Mouse (Mus musculus): ENCODE data around the gene Rab43. TPM values are rescaled to one million over a fixed set of nuclear protein-coding genes. Genes with fewer than 3 reads are reported as not detected.
A peak's percentile ranks its signal among the peaks of the same experiment; 100 is the strongest.

The Rab43 gene
- polyA plus RNA-seq, 1 experiment from 2014 or later = 11.7 TPM

- Histone ChIP-seq H3K4me1 (replicated peaks; ENCODE audit: control insufficient read depth, insufficient read depth, low read length) (peaks cover 10% of the 10 kb centered on the region), H3K9ac (ENCODE audit: low read length) (no peak overlapping the region)
- WGBS = 85% methylated on average over 1 of the region's 1 CpGs
Measured at GRCm38 (mm10) chr6:87812656-87813055, 692 bp upstream of the Rab43 start.

DNA sequence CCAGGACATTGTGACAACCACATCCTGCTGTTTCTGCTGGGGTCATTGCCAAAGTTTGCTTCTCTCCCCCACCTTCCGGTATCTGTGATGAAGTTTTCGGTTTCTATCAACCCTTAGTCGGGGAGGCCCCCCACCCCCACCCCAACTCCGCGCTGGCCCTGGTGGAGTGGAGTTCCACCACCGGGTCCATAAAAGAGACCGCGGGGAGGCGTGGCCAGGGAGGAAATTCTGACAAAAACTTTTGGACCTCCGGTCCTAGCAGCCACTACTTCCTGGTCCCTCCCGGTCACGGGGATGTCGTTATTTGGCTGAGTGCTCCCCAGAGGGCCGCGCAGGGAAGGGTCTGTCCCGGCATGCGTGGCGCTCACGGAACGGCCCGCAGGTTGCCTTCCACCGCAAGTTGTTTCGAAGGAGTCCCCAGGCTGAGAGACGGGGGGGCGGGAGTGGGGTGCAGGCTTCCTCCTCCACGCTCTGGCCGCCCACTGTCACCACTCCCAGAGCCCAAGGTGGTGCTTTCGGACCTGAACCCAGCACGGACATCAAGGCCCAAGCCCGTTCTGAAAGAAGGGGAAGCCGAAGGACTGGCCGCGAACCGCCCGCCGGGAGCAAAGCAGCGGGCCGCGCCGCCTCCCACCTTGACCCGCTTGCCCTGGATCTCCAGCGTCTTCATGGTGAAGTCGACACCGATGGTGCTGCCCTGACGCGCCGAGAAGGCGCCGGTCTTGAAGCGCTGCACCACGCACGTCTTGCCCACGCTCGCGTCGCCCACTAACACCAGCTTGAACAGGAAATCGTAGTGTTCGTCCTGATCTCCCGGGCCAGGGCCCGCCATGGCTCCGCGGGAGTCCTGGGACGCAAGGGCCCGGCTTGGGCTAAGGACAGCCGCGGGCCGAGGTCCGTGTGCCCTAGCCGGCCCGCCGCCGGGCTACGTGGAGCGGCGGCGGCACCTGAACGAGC lies 973 bp downstream of the Rab43 start:
- H3K27me3 ChIP-seq (replicated peaks; ENCODE audit: control insufficient read depth, insufficient read depth, low read length) = no peaks in the 10 kb centered on the region
- peak overlapping the region; percentile 90 for H3K4me2 ChIP-seq (ENCODE audit: low read length)
- peak; percentile 84 for DNase-seq (ENCODE audit: low spot score)
- H3K27ac ChIP-seq (ENCODE audit: low read depth) = peak overlapping the region; percentile 80
- H3K9ac ChIP-seq (ENCODE audit: low read length) = peak overlapping the region; percentile 71
- under 1% methylated on average over 77 of the region's 77 CpGs for WGBS
- peaks cover 13% of the 10 kb centered on the region for H3K4me1 ChIP-seq (replicated peaks; ENCODE audit: control insufficient read depth, insufficient read depth, low read length)
- peak; percentile 75 for ATAC-seq (replicated peaks; ENCODE audit: low FRiP score, low TSS enrichment, low read depth)
- peak overlapping the region; percentile 84 for H3K4me3 ChIP-seq (ENCODE audit: low read depth, low read length)
- H3K36me3 ChIP-seq (ENCODE audit: control insufficient read depth, insufficient read depth, low read length) = peaks cover 10% of the 10 kb centered on the region
- no peaks in the 10 kb centered on the region for H3K9me3 ChIP-seq (ENCODE audit: control insufficient read depth, low read length)

More at GRCm38 (mm10) chr6:87812656-87813055, 692 bp upstream of the Rab43 start:
- Histone ChIP-seq H3K4me2 (ENCODE audit: low read length) (peak overlapping the region; percentile 90), H3K27ac (ENCODE audit: low read depth) (no peak overlapping the region), H3K9me3 (ENCODE audit: control insufficient read depth, low read length) (no peaks in the 10 kb centered on the region), H3K4me3 (ENCODE audit: low read depth, low read length) (peak overlapping the region; percentile 84; the same call in 1 of the 2 replicates), H3K36me3 (ENCODE audit: control insufficient read depth, insufficient read depth, low read length) (peaks cover 27% of the 10 kb centered on the region), H3K27me3 (replicated peaks; ENCODE audit: control insufficient read depth, insufficient read depth, low read length) (no peaks in the 10 kb centered on the region)
- ATAC-seq (replicated peaks; ENCODE audit: low FRiP score, low TSS enrichment, low read depth) = no peak
- no peak for DNase-seq (ENCODE audit: low spot score)

- DNase-seq (ENCODE audit: low spot score) (no peak), ATAC-seq (replicated peaks; ENCODE audit: low FRiP score, low TSS enrichment, low read depth) (no peak)
- H3K27me3 ChIP-seq (replicated peaks; ENCODE audit: control insufficient read depth, insufficient read depth, low read length) = no peaks in the 10 kb centered on the region
- H3K4me2 ChIP-seq (ENCODE audit: low read length) = peak overlapping the region; percentile 90
- WGBS = 42% methylated on average over 6 of the region's 6 CpGs
- H3K4me1 ChIP-seq (replicated peaks; ENCODE audit: control insufficient read depth, insufficient read depth, low read length) = peaks cover 13% of the 10 kb centered on the region
- no peak overlapping the region for H3K27ac ChIP-seq (ENCODE audit: low read depth)
- no peak overlapping the region; the same call in 1 of the 2 replicates for H3K9ac ChIP-seq (ENCODE audit: low read length)
- H3K36me3 ChIP-seq (ENCODE audit: control insufficient read depth, insufficient read depth, low read length) = peaks cover 6% of the 10 kb centered on the region; the same call in 1 of the 2 replicates
- peak overlapping the region; percentile 84 for H3K4me3 ChIP-seq (ENCODE audit: low read depth, low read length)
- no peaks in the 10 kb centered on the region for H3K9me3 ChIP-seq (ENCODE audit: control insufficient read depth, low read length)
Measured at GRCm38 (mm10) chr6:87810311-87810710, 1.7 kb downstream of the Rab43 start.

DNA sequence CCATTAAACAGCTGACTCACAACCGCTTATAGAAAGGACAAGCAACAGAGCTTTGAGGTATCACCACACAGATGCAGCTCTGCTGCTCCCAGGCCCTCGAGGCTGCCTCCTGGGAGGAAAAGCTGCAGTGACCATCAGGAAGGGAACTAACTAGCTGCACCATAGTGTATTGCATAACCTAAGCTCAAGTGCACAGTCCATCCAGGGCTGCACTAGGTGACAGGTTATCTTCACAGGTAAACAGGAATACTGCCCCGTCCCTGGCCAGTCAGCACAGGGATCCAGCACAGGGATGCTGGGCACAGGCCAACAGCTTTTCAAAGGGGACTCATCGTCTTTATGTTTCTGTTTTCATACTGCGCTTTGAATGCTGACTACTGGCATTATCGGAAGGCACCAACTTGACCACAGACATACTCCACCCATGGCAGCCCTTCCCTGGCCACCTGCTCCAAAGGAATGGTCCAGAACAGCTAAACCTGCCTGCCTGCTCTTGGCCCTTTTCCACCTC lies 2.3 kb downstream of the Rab43 start:
- H3K4me3 ChIP-seq (ENCODE audit: low read depth, low read length) = no peak overlapping the region
- no peak for DNase-seq (ENCODE audit: low spot score)

DNA sequence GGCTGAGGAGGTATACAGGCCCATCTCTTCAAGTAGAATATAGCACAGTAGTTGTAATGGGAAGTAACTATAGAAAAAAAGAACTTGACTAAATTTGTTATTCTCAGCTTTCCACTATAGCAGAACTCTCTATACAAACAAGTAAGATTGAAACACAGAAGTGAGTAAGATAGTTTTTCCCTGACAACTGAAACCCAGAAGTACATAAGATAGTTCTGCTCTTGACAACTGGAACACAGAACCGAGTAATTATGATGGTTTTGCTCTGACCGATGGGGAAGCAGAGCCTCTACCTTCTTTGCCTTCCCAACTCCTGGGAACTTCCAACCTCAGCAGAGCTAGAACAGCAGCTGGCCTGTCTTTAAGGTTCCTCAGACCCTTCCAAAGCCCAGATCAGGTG lies 2.8 kb downstream of the Rab43 start:
- no peak for DNase-seq (ENCODE audit: low spot score)
- no peaks in the 10 kb centered on the region for H3K9me3 ChIP-seq (ENCODE audit: control insufficient read depth, low read length)
- no peak overlapping the region for H3K27ac ChIP-seq (ENCODE audit: low read depth)
- peaks cover 13% of the 10 kb centered on the region for H3K4me1 ChIP-seq (replicated peaks; ENCODE audit: control insufficient read depth, insufficient read depth, low read length)
- ATAC-seq (replicated peaks; ENCODE audit: low FRiP score, low TSS enrichment, low read depth) = no peak
- no peaks in the 10 kb centered on the region for H3K27me3 ChIP-seq (replicated peaks; ENCODE audit: control insufficient read depth, insufficient read depth, low read length)
- WGBS = 91% methylated on average over 2 of the region's 2 CpGs
- H3K9ac ChIP-seq (ENCODE audit: low read length) = no peak overlapping the region
- no peaks in the 10 kb centered on the region; the same call in 1 of the 2 replicates for H3K36me3 ChIP-seq (ENCODE audit: control insufficient read depth, insufficient read depth, low read length)
- H3K4me2 ChIP-seq (ENCODE audit: low read length) = no peak overlapping the region
- no peak overlapping the region for H3K4me3 ChIP-seq (ENCODE audit: low read depth, low read length)

More for the DNA sequence above, 2.3 kb downstream of the Rab43 start:
- 92% methylated on average over 6 of the region's 6 CpGs for WGBS
- Histone ChIP-seq H3K4me1 (replicated peaks; ENCODE audit: control insufficient read depth, insufficient read depth, low read length) (peaks cover 13% of the 10 kb centered on the region), H3K9ac (ENCODE audit: low read length) (no peak overlapping the region), H3K27me3 (replicated peaks; ENCODE audit: control insufficient read depth, insufficient read depth, low read length) (no peaks in the 10 kb centered on the region), H3K9me3 (ENCODE audit: control insufficient read depth, low read length) (no peaks in the 10 kb centered on the region), H3K27ac (ENCODE audit: low read depth) (no peak overlapping the region), H3K4me2 (ENCODE audit: low read length) (peak overlapping the region; percentile 90), H3K36me3 (ENCODE audit: control insufficient read depth, insufficient read depth, low read length) (peaks cover 4% of the 10 kb centered on the region; the same call in 1 of the 2 replicates)
- no peak for ATAC-seq (replicated peaks; ENCODE audit: low FRiP score, low TSS enrichment, low read depth)

DNA sequence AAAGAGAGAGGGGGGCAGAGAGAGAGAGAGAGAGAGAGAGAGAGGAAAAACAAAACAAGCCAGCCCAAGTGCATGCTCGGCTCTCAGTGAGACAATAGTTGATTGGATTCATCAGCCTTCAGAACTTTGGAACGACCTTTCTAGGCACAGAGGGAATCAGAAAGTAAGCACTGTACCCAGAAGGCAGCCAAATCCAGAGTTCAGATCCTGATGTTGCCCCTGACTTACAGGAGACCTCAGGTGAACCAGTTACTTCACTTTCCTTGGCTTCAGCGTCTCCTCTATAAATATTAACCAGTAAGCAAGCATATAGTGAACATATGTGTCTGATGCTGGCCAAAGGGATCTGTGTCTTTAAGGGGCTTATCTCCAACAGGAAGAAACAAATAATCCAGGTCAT lies 3.4 kb downstream of the Rab43 start:
- DNase-seq (ENCODE audit: low spot score) = no peak
- Histone ChIP-seq H3K4me3 (ENCODE audit: low read depth, low read length) (no peak overlapping the region), H3K4me1 (replicated peaks; ENCODE audit: control insufficient read depth, insufficient read depth, low read length) (peaks cover 13% of the 10 kb centered on the region), H3K36me3 (ENCODE audit: control insufficient read depth, insufficient read depth, low read length) (no peaks in the 10 kb centered on the region; the same call in 1 of the 2 replicates), H3K9ac (ENCODE audit: low read length) (no peak overlapping the region), H3K9me3 (ENCODE audit: control insufficient read depth, low read length) (no peaks in the 10 kb centered on the region), H3K4me2 (ENCODE audit: low read length) (no peak overlapping the region), H3K27me3 (replicated peaks; ENCODE audit: control insufficient read depth, insufficient read depth, low read length) (no peaks in the 10 kb centered on the region), H3K27ac (ENCODE audit: low read depth) (no peak overlapping the region)
- 71% methylated on average over 3 of the region's 3 CpGs for WGBS
- ATAC-seq (replicated peaks; ENCODE audit: low FRiP score, low TSS enrichment, low read depth) = no peak

DNA sequence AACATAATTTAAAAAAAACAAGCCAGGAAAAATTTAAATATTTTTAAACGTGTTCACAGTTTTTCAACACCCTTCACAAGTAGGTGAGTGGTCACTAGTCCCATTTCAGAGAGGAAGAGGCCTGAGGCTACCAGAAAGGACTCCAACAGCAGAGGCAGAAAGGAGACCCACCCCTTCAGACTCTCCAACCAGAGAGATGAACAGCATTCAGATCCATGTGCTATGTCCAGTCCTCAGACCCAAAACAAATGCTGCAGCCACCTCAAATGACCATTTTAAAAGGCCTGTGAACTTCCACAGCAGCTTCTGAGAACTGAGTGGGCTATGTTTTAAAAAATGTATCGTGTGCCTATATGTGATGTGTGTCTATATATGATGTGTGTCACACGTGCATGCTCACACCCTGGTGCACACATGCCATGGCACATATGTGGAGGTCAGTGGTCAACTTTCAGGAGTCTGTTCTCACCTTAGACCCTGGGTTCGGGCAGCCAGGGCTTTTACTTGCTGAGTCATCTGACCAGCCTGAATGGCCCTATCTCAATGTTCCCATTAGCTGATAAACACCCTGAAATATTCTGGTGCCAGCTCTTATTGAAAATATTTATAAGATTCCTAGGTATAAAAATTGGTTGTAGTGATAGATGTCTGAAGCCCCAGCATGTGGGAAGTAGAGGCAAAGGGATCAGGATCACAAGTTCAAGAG lies 4.1 kb downstream of the Rab43 start:
- DNase-seq (ENCODE audit: low spot score) (no peak), ATAC-seq (replicated peaks; ENCODE audit: low FRiP score, low TSS enrichment, low read depth) (no peak)
- H3K4me3 ChIP-seq (ENCODE audit: low read depth, low read length) = no peak overlapping the region
- no peaks in the 10 kb centered on the region for H3K36me3 ChIP-seq (ENCODE audit: control insufficient read depth, insufficient read depth, low read length)
- H3K9ac ChIP-seq (ENCODE audit: low read length) = no peak overlapping the region
- H3K4me2 ChIP-seq (ENCODE audit: low read length) = no peak overlapping the region
- no peaks in the 10 kb centered on the region for H3K27me3 ChIP-seq (replicated peaks; ENCODE audit: control insufficient read depth, insufficient read depth, low read length)
- peaks cover 13% of the 10 kb centered on the region for H3K4me1 ChIP-seq (replicated peaks; ENCODE audit: control insufficient read depth, insufficient read depth, low read length)
- WGBS = 87% methylated on average over 4 of the region's 4 CpGs
- no peaks in the 10 kb centered on the region for H3K9me3 ChIP-seq (ENCODE audit: control insufficient read depth, low read length)
- no peak overlapping the region for H3K27ac ChIP-seq (ENCODE audit: low read depth)

- Histone ChIP-seq H3K36me3 (ENCODE audit: control insufficient read depth, insufficient read depth, low read length) (no peaks in the 10 kb centered on the region), H3K9me3 (ENCODE audit: control insufficient read depth, low read length) (no peaks in the 10 kb centered on the region), H3K4me3 (ENCODE audit: low read depth, low read length) (no peak overlapping the region), H3K9ac (ENCODE audit: low read length) (no peak overlapping the region), H3K4me2 (ENCODE audit: low read length) (no peak overlapping the region), H3K27me3 (replicated peaks; ENCODE audit: control insufficient read depth, insufficient read depth, low read length) (no peaks in the 10 kb centered on the region), H3K27ac (ENCODE audit: low read depth) (no peak overlapping the region), H3K4me1 (replicated peaks; ENCODE audit: control insufficient read depth, insufficient read depth, low read length) (peaks cover 11% of the 10 kb centered on the region)
- 59% methylated on average over 2 of the region's 2 CpGs for WGBS
- ATAC-seq (replicated peaks; ENCODE audit: low FRiP score, low TSS enrichment, low read depth) (no peak), DNase-seq (ENCODE audit: low spot score) (no peak)
Measured at GRCm38 (mm10) chr6:87806857-87807256, 5.1 kb downstream of the Rab43 start.

All from intestine, embryonic 14.5 days (tissue).